Mouse (Mus musculus) heart, embryonic 10.5 days (tissue): ENCODE measurements around the gene Stat6. TPM values are rescaled to one million over a fixed set of nuclear protein-coding genes. Genes with fewer than 3 reads are reported as not detected.

Source experiments
- DNase-seq: peaks from one replicate; pipeline ENCODE4 v3.0.0-alpha.2; 2017; ENCODE audit warnings: low spot score
- H3K27ac ChIP-seq: fragments of 300-500 bp; sonication (generic); 2 replicates; pipeline ENCODE4 v1.5.1; 2016; ENCODE audit warnings: mild to moderate bottlenecking
- H3K27me3 ChIP-seq: fragments of 300-500 bp; sonication (generic); 2 replicates; pipeline ENCODE4 v1.6.1; 2016; ENCODE audit warnings: mild to moderate bottlenecking; ENCODE audit not compliant: poor library complexity, insufficient read depth, severe bottlenecking
- H3K36me3 ChIP-seq: fragments of 300-500 bp; sonication (generic); 2 replicates; pipeline ENCODE4 v1.6.1; 2016; ENCODE audit warnings: mild to moderate bottlenecking, moderate library complexity
- H3K4me1 ChIP-seq: fragments of 300-500 bp; sonication (generic); 2 replicates; pipeline ENCODE4 v1.6.1; 2016; ENCODE audit warnings: mild to moderate bottlenecking
- H3K4me3 ChIP-seq: fragments of 300-500 bp; sonication (generic); 2 replicates; pipeline ENCODE4 v1.5.1; 2016; ENCODE audit warnings: mild to moderate bottlenecking, moderate library complexity
- H3K9me3 ChIP-seq: fragments of 300-500 bp; sonication (generic); 2 replicates; pipeline ENCODE4 v1.6.1; 2016; ENCODE audit warnings: mild to moderate bottlenecking, moderate library complexity
- WGBS: fragments of 180-500 bp; shearing (Covaris S2); methylation state at CpG from one replicate; pipeline ENCODE4 v1.1.7; 2016; 5-methylcytosine and 5-hydroxymethylcytosine counted together
- polyA plus RNA-seq: library from polyadenylated mRNA; unstranded; fragments of >200 nt; fragmentation: Nextera tagmentation; extraction: Ambion mirVana; gene quantifications from 2 replicates; pipeline ENCODE4 v1.2.1, GENCODE M21; 2016

Stat6 gene
- polyA plus RNA-seq, 1 experiment from 2014 or later, result 22.5 TPM

- Histone ChIP-seq H3K27me3 (no peaks in the 10 kb centered on the region), H3K27ac (peak overlapping the region; percentile 36), H3K9me3 (no peaks in the 10 kb centered on the region), H3K4me1 (peaks cover 44% of the 10 kb centered on the region), H3K4me3 (no peak overlapping the region), H3K36me3 (peaks cover 70% of the 10 kb centered on the region)
- 51% methylated on average over 15 of the region's 15 CpGs for WGBS
- no peak for DNase-seq
These were observed 38.1 kb upstream of the Stat6 start for GRCm38 (mm10) chr10:127604465-127605250.

GRCm38 (mm10) chr10:127605251-127605547, 37.6 kb upstream of the Stat6 start:
- no peak overlapping the region for H3K4me3 ChIP-seq
- 82% methylated on average over 8 of the region's 8 CpGs for WGBS
- no peaks in the 10 kb centered on the region for H3K27me3 ChIP-seq
- H3K9me3 ChIP-seq, result no peaks in the 10 kb centered on the region
- DNase-seq, result no peak
- peak overlapping the region; percentile 36; the same call in 1 of the 2 replicates for H3K27ac ChIP-seq
- peaks cover 44% of the 10 kb centered on the region for H3K4me1 ChIP-seq
- peaks cover 76% of the 10 kb centered on the region for H3K36me3 ChIP-seq

GRCm38 (mm10) chr10:127605756-127606155, 37.0 kb upstream of the Stat6 start:
- no peak for DNase-seq
- Histone ChIP-seq H3K4me1 (peaks cover 38% of the 10 kb centered on the region), H3K36me3 (peaks cover 81% of the 10 kb centered on the region), H3K9me3 (no peaks in the 10 kb centered on the region), H3K4me3 (no peak overlapping the region), H3K27ac (no peak overlapping the region), H3K27me3 (no peaks in the 10 kb centered on the region)
- 93% methylated on average over 9 of the region's 9 CpGs for WGBS

- Histone ChIP-seq H3K4me1 (peaks cover 37% of the 10 kb centered on the region), H3K9me3 (no peaks in the 10 kb centered on the region), H3K36me3 (peaks cover 86% of the 10 kb centered on the region), H3K27me3 (no peaks in the 10 kb centered on the region), H3K27ac (no peak overlapping the region), H3K4me3 (no peak overlapping the region)
- no peak for DNase-seq
- WGBS, result 90% methylated on average over 7 of the region's 7 CpGs
These were observed 35.7 kb upstream of the Stat6 start for GRCm38 (mm10) chr10:127607059-127607458.

GRCm38 (mm10) chr10:127609415-127610065, 33.2 kb upstream of the Stat6 start:
- peaks cover 78% of the 10 kb centered on the region for H3K36me3 ChIP-seq
- H3K4me1 ChIP-seq, result peaks cover 42% of the 10 kb centered on the region
- H3K27ac ChIP-seq, result no peak overlapping the region
- no peak overlapping the region for H3K4me3 ChIP-seq
- 68% methylated on average over 9 of the region's 9 CpGs for WGBS
- no peak for DNase-seq
- H3K9me3 ChIP-seq, result no peaks in the 10 kb centered on the region
- H3K27me3 ChIP-seq, result no peaks in the 10 kb centered on the region

- Histone ChIP-seq H3K27me3 (no peaks in the 10 kb centered on the region), H3K27ac (no peak overlapping the region), H3K4me1 (peaks cover 42% of the 10 kb centered on the region), H3K4me3 (no peak overlapping the region), H3K36me3 (peaks cover 73% of the 10 kb centered on the region), H3K9me3 (no peaks in the 10 kb centered on the region)
- 86% methylated on average over 9 of the region's 9 CpGs for WGBS
- no peak for DNase-seq
These were observed 32.7 kb upstream of the Stat6 start for GRCm38 (mm10) chr10:127610066-127610415.

GRCm38 (mm10) chr10:127612079-127612775, 30.6 kb upstream of the Stat6 start:
- Histone ChIP-seq H3K4me3 (no peak overlapping the region), H3K4me1 (peaks cover 61% of the 10 kb centered on the region), H3K27me3 (no peaks in the 10 kb centered on the region), H3K36me3 (peaks cover 56% of the 10 kb centered on the region), H3K9me3 (no peaks in the 10 kb centered on the region), H3K27ac (peak overlapping the region; percentile 19; the same call in 1 of the 2 replicates)
- DNase-seq, result no peak
- WGBS, result 61% methylated on average over 14 of the region's 14 CpGs

GRCm38 (mm10) chr10:127614236-127615033, 28.4 kb upstream of the Stat6 start:
- Histone ChIP-seq H3K4me3 (peak overlapping the region; percentile 36), H3K4me1 (peaks cover 82% of the 10 kb centered on the region), H3K9me3 (no peaks in the 10 kb centered on the region), H3K27me3 (0 out of 2 replicates have a peak, but pooled peaks cover 4% of the 10 kb centered on the region), H3K27ac (peak overlapping the region; percentile 82), H3K36me3 (peaks cover 35% of the 10 kb centered on the region)
- 28% methylated on average over 12 of the region's 12 CpGs for WGBS
- no peak for DNase-seq

GRCm38 (mm10) chr10:127615034-127615374, 27.8 kb upstream of the Stat6 start:
- no peaks in the 10 kb centered on the region for H3K9me3 ChIP-seq
- peaks cover 82% of the 10 kb centered on the region for H3K4me1 ChIP-seq
- 18% methylated on average over 2 of the region's 2 CpGs for WGBS
- peak overlapping the region; percentile 82 for H3K27ac ChIP-seq
- DNase-seq, result no peak
- H3K27me3 ChIP-seq, result 0 out of 2 replicates have a peak, but pooled peaks cover 4% of the 10 kb centered on the region
- peak overlapping the region; percentile 36; the same call in 1 of the 2 replicates for H3K4me3 ChIP-seq
- peaks cover 29% of the 10 kb centered on the region for H3K36me3 ChIP-seq

- Histone ChIP-seq H3K36me3 (peaks cover 23% of the 10 kb centered on the region), H3K27ac (peak overlapping the region; percentile 82), H3K9me3 (no peaks in the 10 kb centered on the region), H3K4me1 (peaks cover 86% of the 10 kb centered on the region), H3K4me3 (no peak overlapping the region), H3K27me3 (0 out of 2 replicates have a peak, but pooled peaks cover 4% of the 10 kb centered on the region)
- no peak for DNase-seq
- WGBS, result 43% methylated on average over 3 of the region's 3 CpGs
These were observed 27.2 kb upstream of the Stat6 start for GRCm38 (mm10) chr10:127615591-127615990.

- DNase-seq, result no peak
- H3K4me1 ChIP-seq, result peaks cover 91% of the 10 kb centered on the region
- WGBS, result 23% methylated on average over 7 of the region's 7 CpGs
- peaks cover 18% of the 10 kb centered on the region for H3K36me3 ChIP-seq
- peak overlapping the region; percentile 82 for H3K27ac ChIP-seq
- H3K27me3 ChIP-seq, result 0 out of 2 replicates have a peak, but pooled peaks cover 4% of the 10 kb centered on the region
- H3K9me3 ChIP-seq, result no peaks in the 10 kb centered on the region
- no peak overlapping the region for H3K4me3 ChIP-seq
These were observed 26.5 kb upstream of the Stat6 start for GRCm38 (mm10) chr10:127616261-127616679.

- DNase-seq, result no peak
- WGBS, result 36% methylated on average over 4 of the region's 4 CpGs
- Histone ChIP-seq H3K4me1 (peaks cover 95% of the 10 kb centered on the region), H3K4me3 (no peak overlapping the region), H3K27ac (peak overlapping the region; percentile 82), H3K27me3 (0 out of 2 replicates have a peak, but pooled peaks cover 4% of the 10 kb centered on the region), H3K36me3 (peaks cover 8% of the 10 kb centered on the region), H3K9me3 (no peaks in the 10 kb centered on the region)
These were observed 25.5 kb upstream of the Stat6 start for GRCm38 (mm10) chr10:127617294-127617693.
